Mouse (Mus musculus): ENCODE measurements around the gene 5430427O19Rik. TPM values are rescaled to one million over a fixed set of nuclear protein-coding genes. Genes with fewer than 3 reads are reported as not detected.

5430427O19Rik gene
- polyA plus RNA-seq, 1 experiment = not detected

- H3K4me1 ChIP-seq (ENCODE audit: control insufficient read depth, insufficient read depth, insufficient read length, low read length) = no peaks in the 10 kb centered on the region
- H3K4me3 ChIP-seq (ENCODE audit: insufficient read depth, low read depth, low read length) = peak overlapping the region; percentile 22; the same call in 1 of the 2 replicates
- H3K27ac ChIP-seq (replicated peaks; ENCODE audit: low read depth, low read length) = no peak overlapping the region
Observed at GRCm38 (mm10) chrX:85919034-85919433, 48.9 kb downstream of the 5430427O19Rik start.

GRCm38 (mm10) chrX:85932991-85933390 lies 62.8 kb downstream of the 5430427O19Rik start:
- H3K27ac ChIP-seq (replicated peaks; ENCODE audit: low read depth, low read length) = no peak overlapping the region
- H3K4me3 ChIP-seq (ENCODE audit: insufficient read depth, low read depth, low read length) = no peak overlapping the region
- H3K4me1 ChIP-seq (ENCODE audit: control insufficient read depth, insufficient read depth, insufficient read length, low read length) = no peaks in the 10 kb centered on the region

Other genes starting within 250 kb of the 5430427O19Rik start
- gene Gk, start 93.5 kb upstream of the 5430427O19Rik start, polyA plus RNA-seq (2012; ENCODE audit: insufficient read depth, insufficient read length, missing spikeins) = 44.7 and 50.1 TPM in 2 replicates
- gene Samt3, start 173.8 kb downstream of the 5430427O19Rik start, polyA plus RNA-seq (2012; ENCODE audit: insufficient read depth, insufficient read length, missing spikeins) = not detected in 2 replicates